In the genomic region with DNA sequence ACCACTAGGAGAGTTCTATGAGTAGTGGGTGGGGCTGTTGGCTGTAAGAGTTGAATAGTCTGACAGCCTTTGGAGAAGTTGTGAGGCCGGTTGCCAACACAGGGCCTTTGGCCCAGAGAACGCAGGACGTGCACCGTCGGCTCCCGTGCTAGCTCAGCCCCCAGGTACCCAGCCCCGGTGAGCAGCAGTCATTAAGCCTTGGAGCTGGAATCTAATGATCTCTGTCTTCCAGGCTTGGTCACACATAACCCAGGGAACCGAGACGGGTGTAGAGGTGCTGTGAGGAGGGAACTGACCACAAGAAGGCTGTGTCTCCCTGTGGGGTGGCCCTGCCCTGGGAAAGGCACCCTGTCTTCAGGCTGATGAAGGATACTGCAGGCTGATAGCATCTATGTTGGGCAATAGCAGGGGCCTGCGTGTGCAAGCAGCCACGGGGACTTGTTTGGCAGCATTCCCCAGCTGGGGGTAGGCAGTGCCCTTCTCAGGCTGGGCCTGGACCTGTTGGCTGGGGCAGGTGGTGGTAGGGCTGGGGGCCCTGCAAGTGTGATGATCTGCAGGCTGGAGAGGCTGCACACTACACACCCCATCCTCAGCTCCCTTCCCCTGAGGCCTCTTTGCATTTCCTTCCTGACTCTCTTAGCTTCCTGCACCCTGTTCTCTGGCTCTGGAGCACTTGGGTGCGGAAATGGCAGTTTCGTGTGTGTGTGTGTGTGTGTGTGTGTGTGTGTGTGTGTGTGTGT, we compare ENCODE assay signal across 8 mouse cellular contexts.
DNase-seq lines count a peak whose midpoint lies in the region; ATAC-seq and TF ChIP-seq lines count a peak whose summit lies in the region.

No protein-coding gene starts in this region.

- H3K27me3 ChIP-seq in heart, adult 2 months (ENCODE audit: control insufficient read depth, insufficient read depth, low read length): no peaks in the 10 kb centered on the region
- H3K27me3 ChIP-seq in midbrain, postnatal 0 days (ENCODE audit: insufficient read depth, low read length): no peaks in the 10 kb centered on the region
- no peaks in the 10 kb centered on the region for H3K27me3 ChIP-seq in forebrain, embryonic 11.5 days (ENCODE audit: control insufficient read depth, insufficient read depth, low read length)

- H3K4me1 ChIP-seq in heart, adult 2 months (ENCODE audit: control insufficient read depth, insufficient read depth, low read length): peaks cover 36% of the 10 kb centered on the region
- H3K4me1 ChIP-seq in midbrain, postnatal 0 days (ENCODE audit: insufficient read depth, low read length): peaks cover 17% of the 10 kb centered on the region
- peaks cover 11% of the 10 kb centered on the region for H3K4me1 ChIP-seq in forebrain, embryonic 11.5 days (replicated peaks; ENCODE audit: control insufficient read depth, insufficient read depth, low read length)

- peak overlapping the region; percentile 46 for H3K9ac ChIP-seq in heart, adult 2 months (ENCODE audit: low read depth, low read length)
- no peak overlapping the region for H3K9ac ChIP-seq in midbrain, postnatal 0 days (replicated peaks; ENCODE audit: low read length, poor library complexity, severe bottlenecking)
- no peak overlapping the region for H3K9ac ChIP-seq in forebrain, embryonic 11.5 days (ENCODE audit: low read length)

- no peak for ATAC-seq in midbrain, postnatal 0 days (ENCODE audit: low FRiP score)
- ATAC-seq in forebrain, embryonic 11.5 days (replicated peaks; ENCODE audit: low FRiP score): no peak

- DNase-seq in heart, adult 2 months: peak; percentile 61 to 66
- no peak for DNase-seq in heart, postnatal 25 days (ENCODE audit: low spot score)
- peak; percentile 68 for DNase-seq in heart, adult 8-10 months (ENCODE audit: low spot score)
- DNase-seq in kidney, postnatal 36 days: peak; percentile 77 to 83
- DNase-seq in naive thymus-derived CD4-positive, alpha-beta T cell, adult 2 months (ENCODE audit: low read depth): peak; percentile 65
- no peak for DNase-seq in right cerebral cortex, postnatal 4 days
- no peak for DNase-seq in midbrain, postnatal 0 days (ENCODE audit: low spot score)
- DNase-seq in forebrain, embryonic 11.5 days (ENCODE audit: low spot score): no peak

- TF ChIP-seq CTCF in heart, adult 2 months (IDR thresholded peaks at IDR 0.05): no peak
- TF ChIP-seq CTCF in midbrain, postnatal 0 days (IDR thresholded peaks at IDR 0.05): no peak

- no peak for TF ChIP-seq POLR2A in heart, adult 2 months (IDR thresholded peaks at IDR 0.05; ENCODE audit: insufficient read depth, low read depth, low read length)

- WGBS in heart, adult 2 months: 22% methylated on average over 13 of the region's 13 CpGs
- 72% methylated on average over 13 of the region's 13 CpGs for WGBS in midbrain, postnatal 0 days
- 83% methylated on average over 13 of the region's 13 CpGs for whole genome bisulfite sequencing in forebrain, embryonic 11.5 days

- no peak overlapping the region for H3K4me2 ChIP-seq in midbrain, postnatal 0 days (ENCODE audit: low read depth, low read length, poor library complexity, severe bottlenecking)
- H3K4me2 ChIP-seq in forebrain, embryonic 11.5 days (ENCODE audit: low read depth, low read length, severe bottlenecking): no peak overlapping the region

- intact Hi-C loops in heart, adult 2 months (cut with DNase I): loop anchor here (2.0 kb wide), 1 partner anchor 54 kb away; no protein-coding TSS in a partner anchor
- intact Hi-C loops in heart, postnatal 25 days (cut with DNase I): loop anchor here (5.0 kb wide), 2 partner anchors 52 to 67 kb away; a partner anchor contains a TSS

- TF ChIP-seq EP300 in heart, adult 2 months (IDR thresholded peaks at IDR 0.05; ENCODE audit: insufficient read depth, low read depth, low read length): peak; percentile 79

- H3K9me3 ChIP-seq in midbrain, postnatal 0 days (ENCODE audit: low read length): no peaks in the 10 kb centered on the region
- no peaks in the 10 kb centered on the region for H3K9me3 ChIP-seq in forebrain, embryonic 11.5 days (ENCODE audit: control insufficient read depth, low read length)

- H3K4me3 ChIP-seq in heart, adult 2 months: no peak overlapping the region
- no peak overlapping the region for H3K4me3 ChIP-seq in midbrain, postnatal 0 days (ENCODE audit: low read depth, low read length)
- H3K4me3 ChIP-seq in forebrain, embryonic 11.5 days (ENCODE audit: low read depth, low read length): no peak overlapping the region

- no peaks in the 10 kb centered on the region for H3K79me2 ChIP-seq in heart, adult 2 months (replicated peaks; ENCODE audit: control insufficient read depth, insufficient read depth, low read length)

- peak overlapping the region; percentile 83 for H3K27ac ChIP-seq in heart, adult 2 months
- no peak overlapping the region for H3K27ac ChIP-seq in midbrain, postnatal 0 days (ENCODE audit: low read depth, low read length)
- H3K27ac ChIP-seq in forebrain, embryonic 11.5 days (ENCODE audit: low read depth, low read length): no peak overlapping the region

- H3K36me3 ChIP-seq in heart, adult 2 months (ENCODE audit: control insufficient read depth, insufficient read depth, low read length): peaks cover 7% of the 10 kb centered on the region; the same call in 1 of the 2 replicates
- H3K36me3 ChIP-seq in midbrain, postnatal 0 days (ENCODE audit: insufficient read depth, low read length): no peaks in the 10 kb centered on the region; the same call in none of the 2 replicates
- no peaks in the 10 kb centered on the region; the same call in 1 of the 2 replicates for H3K36me3 ChIP-seq in forebrain, embryonic 11.5 days (ENCODE audit: control insufficient read depth, insufficient read depth, low read length)

Comparison
In these comparisons a context has a peak if more than half of its experiments do, and no peak if none do; other contexts are left out.
1. DNase-seq: peak in heart, adult 2 months (2 of 2), heart, adult 8-10 months (single experiment), kidney, postnatal 36 days (2 of 2) and naive thymus-derived CD4-positive, alpha-beta T cell, adult 2 months (single experiment); none in heart, postnatal 25 days (single experiment), right cerebral cortex, postnatal 4 days (single experiment), midbrain, postnatal 0 days (single experiment) and forebrain, embryonic 11.5 days (single experiment).